Mouse (Mus musculus) intestine, embryonic 15.5 days (tissue): ENCODE measurements around the gene Acyp1. TPM values are rescaled to one million over a fixed set of nuclear protein-coding genes. Genes with fewer than 3 reads are reported as not detected.

Experiments
- ATAC-seq: fragments of 200-750 bp; cut with Nextera tagmentation; 2 replicates; pipeline ENCODE4 v1.8.0; 2017; ENCODE audit warnings: moderate TSS enrichment, moderate library complexity
- H3K27ac ChIP-seq: fragments of 300-500 bp; sonication (generic); 2 replicates; pipeline ENCODE4 v1.5.1; 2015; ENCODE audit warnings: mild to moderate bottlenecking, inconsistent platforms
- H3K27me3 ChIP-seq: fragments of 300-500 bp; sonication (generic); replicated peaks from 2 replicates; pipeline ENCODE4 v1.6.1; 2015; ENCODE audit warnings: inconsistent platforms
- H3K36me3 ChIP-seq: fragments of 300-500 bp; sonication (generic); 2 replicates; pipeline ENCODE4 v1.6.1; 2015; ENCODE audit warnings: inconsistent platforms
- H3K4me1 ChIP-seq: fragments of 300-500 bp; sonication (generic); replicated peaks from 2 replicates; pipeline ENCODE4 v1.6.1; 2015; ENCODE audit warnings: inconsistent platforms
- H3K4me2 ChIP-seq: fragments of 300-500 bp; sonication (generic); replicated peaks from 2 replicates; pipeline ENCODE4 v1.6.1; 2015; ENCODE audit warnings: mild to moderate bottlenecking, inconsistent platforms
- H3K4me3 ChIP-seq: fragments of 300-500 bp; sonication (generic); replicated peaks from 2 replicates; pipeline ENCODE4 v1.5.1; 2015; ENCODE audit warnings: inconsistent platforms
- H3K9ac ChIP-seq: fragments of 300-500 bp; sonication (generic); 2 replicates; pipeline ENCODE4 v1.6.1; 2015; ENCODE audit warnings: inconsistent platforms
- H3K9me3 ChIP-seq: fragments of 300-500 bp; sonication (generic); 2 replicates; pipeline ENCODE4 v1.6.1; 2016; ENCODE audit warnings: inconsistent platforms
- WGBS: fragments of 180-500 bp; shearing (Covaris S2); methylation state at CpG from one replicate; pipeline ENCODE4 v1.1.7; 2015; 5-methylcytosine and 5-hydroxymethylcytosine counted together
- polyA plus RNA-seq: library from polyadenylated mRNA; unstranded; fragments of >200 nt; fragmentation: Nextera tagmentation; extraction: Ambion mirVana; gene quantifications from 2 replicates; pipeline ENCODE4 v1.2.1, GENCODE M21; 2015

Acyp1 gene
- 47.6 and 58.2 TPM in 2 replicates for polyA plus RNA-seq

- Histone ChIP-seq H3K36me3 (no peaks in the 10 kb centered on the region), H3K27me3 (no peaks in the 10 kb centered on the region), H3K4me3 (peak within 1 kb of the TSS; percentile 45), H3K9ac (peak within 1 kb of the TSS; percentile 56), H3K27ac (peak within 1 kb of the TSS; percentile 86), H3K9me3 (no peaks in the 10 kb centered on the region), H3K4me2 (peak within 1 kb of the TSS; percentile 87), H3K4me1 (peaks cover 14% of the 10 kb centered on the region; the same call in 1 of the 2 replicates)
- 11% methylated on average over 21 of the region's 21 CpGs for WGBS
- peak; percentile 70 for ATAC-seq
Observed at GRCm38 (mm10) chr12:85287809-85288485, at the start of gene Acyp1. TSS of gene Acyp1 (minus strand) at chr12:85288438.

- Histone ChIP-seq H3K27ac (no peak overlapping the region), H3K27me3 (no peaks in the 10 kb centered on the region), H3K4me1 (peaks cover 13% of the 10 kb centered on the region), H3K36me3 (peaks cover 7% of the 10 kb centered on the region; the same call in 1 of the 2 replicates), H3K4me2 (peak overlapping the region; percentile 77; the same call in 1 of the 2 replicates), H3K9me3 (no peaks in the 10 kb centered on the region), H3K9ac (no peak overlapping the region), H3K4me3 (0 out of 2 replicates have a peak overlapping the region, but pooled peaks have one; percentile 99)
- ATAC-seq, result no peak
- 79% methylated on average over 6 of the region's 6 CpGs for WGBS
Observed at GRCm38 (mm10) chr12:85337567-85338311, 49.5 kb upstream of the Acyp1 start.

- Histone ChIP-seq H3K9ac (no peak overlapping the region), H3K27me3 (no peaks in the 10 kb centered on the region), H3K27ac (no peak overlapping the region), H3K9me3 (no peaks in the 10 kb centered on the region), H3K4me2 (no peak overlapping the region), H3K36me3 (peaks cover 30% of the 10 kb centered on the region), H3K4me1 (no peaks in the 10 kb centered on the region), H3K4me3 (no peak overlapping the region)
- no peak for ATAC-seq
- WGBS, result 84% methylated on average over 7 of the region's 7 CpGs
Observed at GRCm38 (mm10) chr12:85330153-85330552, 41.9 kb upstream of the Acyp1 start.

- ATAC-seq, result no peak
- Histone ChIP-seq H3K9me3 (no peaks in the 10 kb centered on the region), H3K27ac (no peak overlapping the region), H3K4me2 (no peak overlapping the region), H3K36me3 (peaks cover 44% of the 10 kb centered on the region), H3K4me1 (peaks cover 7% of the 10 kb centered on the region), H3K4me3 (no peak overlapping the region), H3K9ac (no peak overlapping the region), H3K27me3 (no peaks in the 10 kb centered on the region)
- WGBS, result 79% methylated on average over 3 of the region's 3 CpGs
Observed at GRCm38 (mm10) chr12:85308651-85309050, 20.4 kb upstream of the Acyp1 start.

- Histone ChIP-seq H3K4me3 (no peak overlapping the region), H3K4me2 (peak overlapping the region; percentile 17; the same call in 1 of the 2 replicates), H3K27me3 (no peaks in the 10 kb centered on the region), H3K27ac (peak overlapping the region; percentile 41; the same call in 1 of the 2 replicates), H3K9me3 (no peaks in the 10 kb centered on the region), H3K36me3 (peaks cover 55% of the 10 kb centered on the region), H3K4me1 (peaks cover 7% of the 10 kb centered on the region), H3K9ac (no peak overlapping the region)
- ATAC-seq, result peak; percentile 78
- 41% methylated on average over 16 of the region's 16 CpGs for WGBS
Observed at GRCm38 (mm10) chr12:85305247-85305892, 17.1 kb upstream of the Acyp1 start.

GRCm38 (mm10) chr12:85304725-85305124, 16.5 kb upstream of the Acyp1 start:
- no peak overlapping the region for H3K27ac ChIP-seq
- 73% methylated on average over 4 of the region's 4 CpGs for WGBS
- H3K4me1 ChIP-seq, result peaks cover 7% of the 10 kb centered on the region
- H3K27me3 ChIP-seq, result no peaks in the 10 kb centered on the region
- no peak overlapping the region for H3K4me3 ChIP-seq
- H3K9me3 ChIP-seq, result no peaks in the 10 kb centered on the region
- no peak overlapping the region for H3K9ac ChIP-seq
- no peak overlapping the region for H3K4me2 ChIP-seq
- H3K36me3 ChIP-seq, result peaks cover 53% of the 10 kb centered on the region
- no peak for ATAC-seq

GRCm38 (mm10) chr12:85303256-85303655, 15.0 kb upstream of the Acyp1 start:
- H3K36me3 ChIP-seq, result peaks cover 44% of the 10 kb centered on the region
- peaks cover 10% of the 10 kb centered on the region for H3K4me1 ChIP-seq
- WGBS, result 59% methylated on average over 2 of the region's 2 CpGs
- H3K4me3 ChIP-seq, result no peak overlapping the region
- no peak for ATAC-seq
- no peaks in the 10 kb centered on the region for H3K27me3 ChIP-seq
- no peaks in the 10 kb centered on the region for H3K9me3 ChIP-seq
- no peak overlapping the region for H3K27ac ChIP-seq
- no peak overlapping the region for H3K9ac ChIP-seq
- no peak overlapping the region for H3K4me2 ChIP-seq

- WGBS, result 56% methylated on average over 1 of the region's 1 CpGs
- no peak overlapping the region for H3K4me2 ChIP-seq
- peak overlapping the region; percentile 15; the same call in 1 of the 2 replicates for H3K27ac ChIP-seq
- 0 out of 2 replicates have a peak, but pooled peaks have one; percentile 49 for ATAC-seq
- H3K27me3 ChIP-seq, result no peaks in the 10 kb centered on the region
- H3K4me1 ChIP-seq, result peaks cover 12% of the 10 kb centered on the region
- H3K9me3 ChIP-seq, result no peaks in the 10 kb centered on the region
- no peak overlapping the region for H3K4me3 ChIP-seq
- peaks cover 21% of the 10 kb centered on the region for H3K36me3 ChIP-seq
- H3K9ac ChIP-seq, result no peak overlapping the region
Observed at GRCm38 (mm10) chr12:85298835-85299180, 10.6 kb upstream of the Acyp1 start.

GRCm38 (mm10) chr12:85298127-85298834, 10.0 kb upstream of the Acyp1 start:
- Histone ChIP-seq H3K4me2 (no peak overlapping the region), H3K9ac (no peak overlapping the region), H3K27ac (0 out of 2 replicates have a peak overlapping the region, but pooled peaks have one; percentile 10), H3K36me3 (peaks cover 16% of the 10 kb centered on the region), H3K4me3 (no peak overlapping the region), H3K27me3 (no peaks in the 10 kb centered on the region), H3K4me1 (peaks cover 12% of the 10 kb centered on the region), H3K9me3 (no peaks in the 10 kb centered on the region)
- WGBS, result 38% methylated on average over 11 of the region's 11 CpGs
- ATAC-seq, result peak; percentile 70

- Histone ChIP-seq H3K9ac (no peak overlapping the region), H3K4me2 (no peak overlapping the region), H3K36me3 (peaks cover 11% of the 10 kb centered on the region), H3K9me3 (no peaks in the 10 kb centered on the region), H3K27ac (no peak overlapping the region), H3K4me3 (no peak overlapping the region), H3K4me1 (peaks cover 12% of the 10 kb centered on the region), H3K27me3 (no peaks in the 10 kb centered on the region)
- no peak for ATAC-seq
- 70% methylated on average over 10 of the region's 10 CpGs for WGBS
Observed at GRCm38 (mm10) chr12:85297345-85297997, 9.2 kb upstream of the Acyp1 start.

GRCm38 (mm10) chr12:85296915-85297314, 8.7 kb upstream of the Acyp1 start:
- no peak for ATAC-seq
- H3K9me3 ChIP-seq, result no peaks in the 10 kb centered on the region
- 76% methylated on average over 5 of the region's 5 CpGs for WGBS
- no peaks in the 10 kb centered on the region for H3K27me3 ChIP-seq
- no peak overlapping the region for H3K27ac ChIP-seq
- H3K4me1 ChIP-seq, result peaks cover 12% of the 10 kb centered on the region
- no peak overlapping the region for H3K9ac ChIP-seq
- H3K36me3 ChIP-seq, result peaks cover 9% of the 10 kb centered on the region
- H3K4me2 ChIP-seq, result no peak overlapping the region
- no peak overlapping the region for H3K4me3 ChIP-seq
